Mouse (Mus musculus): ENCODE results near the gene Tle2. TPM values are rescaled to one million over a fixed set of nuclear protein-coding genes. Genes with fewer than 3 reads are reported as not detected.

Tle2 gene
- polyA plus RNA-seq, 1 experiment from 2014 or later: 14.5 TPM

DNA sequence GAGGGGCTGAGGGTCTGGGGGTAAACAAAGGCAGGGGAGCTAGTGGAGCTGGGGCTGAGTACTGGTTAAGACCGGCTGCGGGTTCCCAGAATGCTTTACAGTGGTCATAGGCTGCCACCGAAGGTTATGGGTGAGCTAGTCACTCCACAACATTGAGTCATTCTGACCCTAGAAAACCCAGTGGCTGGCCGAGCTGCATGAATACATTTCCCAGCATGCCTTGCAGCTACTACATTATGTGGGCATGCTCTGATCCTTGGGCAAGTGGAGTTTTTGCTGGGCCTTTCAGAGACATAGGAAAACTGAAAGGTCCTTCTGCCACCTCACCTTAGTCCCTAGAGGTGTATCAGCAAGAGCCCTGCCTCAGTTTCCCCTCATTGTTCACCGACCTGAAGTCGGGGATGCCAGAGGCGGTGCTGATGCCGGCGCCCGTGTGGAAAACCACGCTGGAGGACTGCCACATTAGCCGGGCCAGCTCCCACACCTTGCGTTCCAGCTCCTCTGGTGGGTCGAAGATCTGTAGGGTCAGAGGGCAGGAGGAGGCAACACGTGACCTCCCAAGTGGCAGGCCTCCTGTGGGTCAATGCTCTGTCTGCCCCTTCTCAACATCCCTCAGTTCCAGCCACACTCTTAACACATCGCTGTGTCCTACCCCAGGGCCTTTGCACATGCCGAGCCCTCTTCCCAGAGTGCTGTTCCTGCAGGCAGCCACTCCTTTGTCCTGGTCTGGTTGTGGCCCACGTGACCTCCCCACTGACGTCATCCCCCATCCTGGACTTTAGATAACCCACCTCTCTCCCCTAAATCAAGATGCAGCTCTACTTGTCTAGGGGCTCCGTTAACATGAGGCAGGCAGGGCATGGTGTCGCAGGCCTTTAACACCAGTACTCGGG, 52.0 kb downstream of the Tle2 start:
- peak overlapping the region; percentile 66 for H3K9ac ChIP-seq
- H3K27ac ChIP-seq: peak overlapping the region; percentile 83; the same call in 1 of the 2 replicates
- ATAC-seq: peak; percentile 7
- H3K4me2 ChIP-seq (replicated peaks): peak overlapping the region; percentile 79
- no peaks in the 10 kb centered on the region for H3K9me3 ChIP-seq
- peaks cover 15% of the 10 kb centered on the region for H3K4me1 ChIP-seq (replicated peaks)
- H3K27me3 ChIP-seq (replicated peaks): no peaks in the 10 kb centered on the region
- H3K4me3 ChIP-seq (replicated peaks): peak overlapping the region; percentile 66
- WGBS: 84% methylated on average over 22 of the region's 22 CpGs
- peaks cover 14% of the 10 kb centered on the region for H3K36me3 ChIP-seq

DNA sequence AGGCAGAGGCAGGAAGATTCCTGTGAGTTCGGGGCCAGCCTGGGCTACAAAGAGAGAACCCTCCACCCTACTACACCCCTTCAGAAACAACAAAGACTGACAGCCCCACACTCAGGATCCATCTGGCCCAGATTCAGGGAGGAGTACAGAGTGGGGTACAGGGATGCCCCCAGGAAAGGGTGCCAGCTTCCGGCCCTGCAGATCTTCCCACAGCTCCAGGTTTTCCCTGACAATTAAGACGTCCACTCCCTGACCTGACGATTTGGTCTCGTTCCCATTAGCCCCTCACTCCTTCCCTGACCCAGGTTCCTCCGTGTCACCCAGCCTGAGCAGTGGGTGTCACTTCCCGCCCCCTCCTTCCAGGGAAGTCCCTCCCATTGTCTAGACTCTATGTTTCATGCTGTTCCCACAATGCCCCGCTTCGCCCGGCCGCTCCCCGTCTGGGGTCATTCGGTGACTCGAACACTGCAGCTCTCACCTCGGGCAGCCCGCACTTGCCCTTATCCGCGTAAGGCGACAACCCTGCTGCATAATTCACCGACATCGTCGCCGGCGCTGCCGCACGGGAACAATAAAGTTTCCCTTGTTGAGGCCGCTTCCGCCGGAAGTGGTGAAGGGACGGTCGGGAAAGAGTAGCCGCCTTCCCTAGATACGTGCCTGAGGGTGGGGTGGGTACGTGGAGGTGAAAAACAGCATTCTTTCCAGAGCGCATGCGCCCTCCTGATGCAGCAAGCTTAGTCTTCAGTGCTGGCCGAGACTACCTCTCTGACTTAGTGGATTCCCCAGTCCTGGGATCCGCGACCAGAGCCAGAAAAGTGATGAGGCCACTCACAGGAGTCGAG, 52.9 kb downstream of the Tle2 start, which contains the start of gene Sirt6:
Sirt6 (minus strand) TSS at position 804 of the 842 bp plus-strand sequence.
- Histone ChIP-seq H3K9ac (peak within 1 kb of the TSS; percentile 66), H3K4me2 (replicated peaks) (peak within 1 kb of the TSS; percentile 79), H3K4me3 (replicated peaks) (peak within 1 kb of the TSS; percentile 66), H3K9me3 (no peaks in the 10 kb centered on the region), H3K27ac (peak within 1 kb of the TSS; percentile 83), H3K36me3 (peaks cover 9% of the 10 kb centered on the region; the same call in 1 of the 2 replicates), H3K27me3 (replicated peaks) (no peaks in the 10 kb centered on the region), H3K4me1 (replicated peaks) (peaks cover 15% of the 10 kb centered on the region)
- WGBS: 5% methylated on average over 40 of the region's 40 CpGs
- ATAC-seq: peak; percentile 93

- Histone ChIP-seq H3K9me3 (no peaks in the 10 kb centered on the region), H3K4me1 (replicated peaks) (peaks cover 15% of the 10 kb centered on the region), H3K9ac (peak overlapping the region; percentile 66), H3K27ac (peak overlapping the region; percentile 83), H3K4me2 (replicated peaks) (peak overlapping the region; percentile 79), H3K27me3 (replicated peaks) (no peaks in the 10 kb centered on the region), H3K4me3 (replicated peaks) (peak overlapping the region; percentile 66), H3K36me3 (peaks cover 4% of the 10 kb centered on the region; the same call in 1 of the 2 replicates)
- WGBS: 43% methylated on average over 7 of the region's 7 CpGs
- ATAC-seq: peak; percentile 29
Observed at GRCm38 (mm10) chr10:81627836-81628220, 53.5 kb downstream of the Tle2 start.

GRCm38 (mm10) chr10:81628390-81628789, 54.0 kb downstream of the Tle2 start, which contains the start of gene Ankrd24:
Gene Ankrd24 (plus strand): TSS chr10:81628540.
- no peak for ATAC-seq
- Histone ChIP-seq H3K27ac (peak within 1 kb of the TSS; percentile 83), H3K27me3 (replicated peaks) (no peaks in the 10 kb centered on the region), H3K36me3 (peaks cover 4% of the 10 kb centered on the region; the same call in 1 of the 2 replicates), H3K4me3 (replicated peaks) (peak within 1 kb of the TSS; percentile 66), H3K4me2 (replicated peaks) (peak within 1 kb of the TSS; percentile 79), H3K4me1 (replicated peaks) (peaks cover 15% of the 10 kb centered on the region), H3K9me3 (no peaks in the 10 kb centered on the region), H3K9ac (peak within 1 kb of the TSS; percentile 66)
- WGBS: 77% methylated on average over 16 of the region's 16 CpGs

DNA sequence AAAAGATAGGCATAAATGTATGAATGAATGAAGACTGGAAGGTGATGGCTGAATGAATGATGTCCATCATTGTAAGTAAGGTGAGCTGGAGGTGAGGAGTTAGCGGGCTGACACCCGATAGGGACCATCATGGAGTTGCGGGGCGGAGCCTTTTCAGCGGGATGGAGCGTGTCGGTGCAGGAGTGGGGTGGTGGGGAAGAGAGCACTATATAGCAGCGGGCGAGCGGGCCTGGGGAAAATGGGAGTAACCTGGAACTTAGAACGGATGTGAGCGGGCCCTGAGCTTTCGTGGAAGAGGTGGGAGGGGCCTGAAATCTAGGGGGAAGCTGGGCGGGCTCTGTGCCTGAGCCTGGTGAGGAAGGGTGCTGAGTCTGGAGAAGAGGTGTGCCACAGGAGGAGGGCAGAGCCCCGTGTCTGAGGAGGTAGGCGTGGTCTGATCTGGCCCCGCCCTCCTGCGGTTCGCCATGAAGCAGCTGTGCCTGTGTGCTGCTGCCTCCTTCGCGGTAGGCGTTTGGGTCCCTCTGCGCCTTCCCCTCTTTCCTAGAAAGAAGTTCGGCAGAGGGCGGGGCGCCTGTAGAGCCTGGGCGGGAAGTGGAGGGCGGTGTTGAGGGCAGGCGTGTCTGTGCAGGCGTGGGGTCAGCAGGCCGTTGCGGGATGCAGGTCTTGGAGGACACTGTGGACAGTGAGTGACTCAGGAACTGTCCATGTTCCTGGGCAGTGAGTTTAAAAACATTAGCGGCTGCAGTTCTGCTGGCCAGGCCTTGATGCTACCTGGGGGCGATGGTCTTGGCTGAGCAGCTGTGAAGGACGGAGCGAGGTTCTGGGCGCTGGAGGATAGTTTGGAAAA, 59.1 kb downstream of the Tle2 start:
- peak overlapping the region; percentile 52 for H3K4me3 ChIP-seq (replicated peaks)
- H3K27me3 ChIP-seq (replicated peaks): no peaks in the 10 kb centered on the region
- H3K27ac ChIP-seq: peak overlapping the region; percentile 64
- H3K9me3 ChIP-seq: no peaks in the 10 kb centered on the region
- peak overlapping the region; percentile 59 for H3K9ac ChIP-seq
- H3K4me2 ChIP-seq (replicated peaks): peak overlapping the region; percentile 89
- H3K36me3 ChIP-seq: no peaks in the 10 kb centered on the region
- H3K4me1 ChIP-seq (replicated peaks): peaks cover 9% of the 10 kb centered on the region
- ATAC-seq: peak; percentile 95
- WGBS: 4% methylated on average over 37 of the region's 37 CpGs

DNA sequence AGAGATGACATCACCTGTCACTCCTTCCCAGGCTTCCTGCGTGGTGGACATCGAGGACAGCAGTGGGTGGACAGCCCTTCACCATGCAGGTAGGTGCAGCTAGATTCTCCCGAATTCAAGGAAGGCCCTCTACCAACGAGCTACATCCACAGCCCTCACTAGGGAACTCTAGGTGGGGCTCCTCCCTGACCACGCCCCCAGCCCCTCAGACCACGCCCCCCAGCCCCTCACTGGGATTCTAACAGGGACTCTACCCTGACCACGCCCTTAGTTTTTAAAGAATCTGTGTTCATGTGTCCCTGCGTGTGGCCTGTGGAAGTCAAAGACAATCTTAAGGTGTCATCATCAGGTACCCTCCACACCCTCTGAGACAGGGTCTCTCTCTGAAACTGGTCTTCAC, 62.0 kb downstream of the Tle2 start:
- H3K4me3 ChIP-seq (replicated peaks): no peak overlapping the region

GRCm38 (mm10) chr10:81638101-81638500, 63.7 kb downstream of the Tle2 start:
- peaks cover 26% of the 10 kb centered on the region for H3K4me1 ChIP-seq (replicated peaks)
- 76% methylated on average over 6 of the region's 6 CpGs for WGBS
- no peak overlapping the region for H3K4me3 ChIP-seq (replicated peaks)
- no peaks in the 10 kb centered on the region for H3K9me3 ChIP-seq
- H3K27ac ChIP-seq: no peak overlapping the region
- no peak overlapping the region for H3K9ac ChIP-seq
- no peak overlapping the region for H3K4me2 ChIP-seq (replicated peaks)
- no peak for ATAC-seq
- no peaks in the 10 kb centered on the region for H3K27me3 ChIP-seq (replicated peaks)
- no peaks in the 10 kb centered on the region for H3K36me3 ChIP-seq

More for the DNA sequence above, 62.0 kb downstream of the Tle2 start:
- ATAC-seq: no peak
- peaks cover 11% of the 10 kb centered on the region for H3K4me1 ChIP-seq (replicated peaks)
- no peaks in the 10 kb centered on the region for H3K9me3 ChIP-seq
- H3K36me3 ChIP-seq: no peaks in the 10 kb centered on the region
- 22% methylated on average over 8 of the region's 8 CpGs for WGBS
- H3K27me3 ChIP-seq (replicated peaks): no peaks in the 10 kb centered on the region
- H3K27ac ChIP-seq: no peak overlapping the region
- no peak overlapping the region for H3K9ac ChIP-seq
- no peak overlapping the region for H3K4me2 ChIP-seq (replicated peaks)

Other genes with a start within 250 kb of the Tle2 start
- gene Tbxa2r, start 245.8 kb upstream of the Tle2 start, polyA plus RNA-seq (2015; fragmentation: Nextera tagmentation; extraction: Ambion mirVana): 21.3 and 21.7 TPM in 2 replicates
- gene Gipc3, start 231.3 kb upstream of the Tle2 start, polyA plus RNA-seq (2015; fragmentation: Nextera tagmentation; extraction: Ambion mirVana): 0.06 TPM in 1 of 2 replicates, not detected in the other
- gene Hmg20b, start 224.1 kb upstream of the Tle2 start, polyA plus RNA-seq (2015; fragmentation: Nextera tagmentation; extraction: Ambion mirVana): 71.2 and 71.7 TPM in 2 replicates
- gene Mfsd12, start 217.1 kb upstream of the Tle2 start, polyA plus RNA-seq (2015; fragmentation: Nextera tagmentation; extraction: Ambion mirVana): 19.9 and 23.8 TPM in 2 replicates
- 1.0 and 2.2 TPM in 2 replicates for gene 4930404N11Rik, start 208.7 kb upstream of the Tle2 start, polyA plus RNA-seq (2015; fragmentation: Nextera tagmentation; extraction: Ambion mirVana)
- 83.2 and 85.7 TPM in 2 replicates for gene Fzr1, start 196.0 kb upstream of the Tle2 start, polyA plus RNA-seq (2015; fragmentation: Nextera tagmentation; extraction: Ambion mirVana)
- gene Dohh, start 190.1 kb upstream of the Tle2 start, polyA plus RNA-seq (2015; fragmentation: Nextera tagmentation; extraction: Ambion mirVana): 89.2 and 100 TPM in 2 replicates
- gene Gm48551, start 190.1 kb upstream of the Tle2 start, polyA plus RNA-seq (2015; fragmentation: Nextera tagmentation; extraction: Ambion mirVana): 2.8 and 3.6 TPM in 2 replicates
- 1.4 TPM in 1 of 2 replicates, not detected in the other for gene Gm48552, start 185.6 kb upstream of the Tle2 start, polyA plus RNA-seq (2015; fragmentation: Nextera tagmentation; extraction: Ambion mirVana)
- gene Smim24, start 181.5 kb upstream of the Tle2 start, polyA plus RNA-seq (2015; fragmentation: Nextera tagmentation; extraction: Ambion mirVana): 235 and 288 TPM in 2 replicates
- 52.8 and 56.0 TPM in 2 replicates for gene Nfic, start 118.9 kb upstream of the Tle2 start, polyA plus RNA-seq (2015; fragmentation: Nextera tagmentation; extraction: Ambion mirVana)
- 1.7 TPM in 2 replicates for gene Celf5, start 91.9 kb upstream of the Tle2 start, polyA plus RNA-seq (2015; fragmentation: Nextera tagmentation; extraction: Ambion mirVana)
- 98.5 and 118 TPM in 2 replicates for gene Ncln, start 78.2 kb upstream of the Tle2 start, polyA plus RNA-seq (2015; fragmentation: Nextera tagmentation; extraction: Ambion mirVana)
- gene S1pr4, start 74.4 kb upstream of the Tle2 start, polyA plus RNA-seq (2015; fragmentation: Nextera tagmentation; extraction: Ambion mirVana): 1.0 and 1.1 TPM in 2 replicates
- 0.92 and 0.97 TPM in 2 replicates for gene Gna15, start 50.3 kb upstream of the Tle2 start, polyA plus RNA-seq (2015; fragmentation: Nextera tagmentation; extraction: Ambion mirVana)
- 245 and 269 TPM in 2 replicates for gene Gna11, start 29.4 kb upstream of the Tle2 start, polyA plus RNA-seq (2015; fragmentation: Nextera tagmentation; extraction: Ambion mirVana)
- gene Aes, start 15.1 kb upstream of the Tle2 start, polyA plus RNA-seq (2015; fragmentation: Nextera tagmentation; extraction: Ambion mirVana): 743 and 808 TPM in 2 replicates
- 19.9 and 26.0 TPM in 2 replicates for gene Tle6, start 26.5 kb downstream of the Tle2 start, polyA plus RNA-seq (2015; fragmentation: Nextera tagmentation; extraction: Ambion mirVana)
- 0.85 and 1.00 TPM in 2 replicates for gene BC025920, start 31.7 kb downstream of the Tle2 start, polyA plus RNA-seq (2015; fragmentation: Nextera tagmentation; extraction: Ambion mirVana)
- gene Sirt6, start 53.2 kb downstream of the Tle2 start, polyA plus RNA-seq (2015; fragmentation: Nextera tagmentation; extraction: Ambion mirVana): 28.9 and 33.3 TPM in 2 replicates
- 8.4 and 9.8 TPM in 2 replicates for gene Ankrd24, start 54.0 kb downstream of the Tle2 start, polyA plus RNA-seq (2015; fragmentation: Nextera tagmentation; extraction: Ambion mirVana)
- 3.9 and 4.6 TPM in 2 replicates for gene Gm10778, start 74.5 kb downstream of the Tle2 start, polyA plus RNA-seq (2015; fragmentation: Nextera tagmentation; extraction: Ambion mirVana)
- 12.3 and 12.7 TPM in 2 replicates for gene Zfp433, start 130.3 kb downstream of the Tle2 start, polyA plus RNA-seq (2015; fragmentation: Nextera tagmentation; extraction: Ambion mirVana)
- 6.3 and 8.2 TPM in 2 replicates for gene Gm3055, start 196.6 kb downstream of the Tle2 start, polyA plus RNA-seq (2015; fragmentation: Nextera tagmentation; extraction: Ambion mirVana)
- 2.7 and 2.8 TPM in 2 replicates for gene Gm4767, start 237.6 kb downstream of the Tle2 start, polyA plus RNA-seq (2015; fragmentation: Nextera tagmentation; extraction: Ambion mirVana)